Mouse (Mus musculus): ENCODE results near the gene Stab2.

The Stab2 gene

DNA sequence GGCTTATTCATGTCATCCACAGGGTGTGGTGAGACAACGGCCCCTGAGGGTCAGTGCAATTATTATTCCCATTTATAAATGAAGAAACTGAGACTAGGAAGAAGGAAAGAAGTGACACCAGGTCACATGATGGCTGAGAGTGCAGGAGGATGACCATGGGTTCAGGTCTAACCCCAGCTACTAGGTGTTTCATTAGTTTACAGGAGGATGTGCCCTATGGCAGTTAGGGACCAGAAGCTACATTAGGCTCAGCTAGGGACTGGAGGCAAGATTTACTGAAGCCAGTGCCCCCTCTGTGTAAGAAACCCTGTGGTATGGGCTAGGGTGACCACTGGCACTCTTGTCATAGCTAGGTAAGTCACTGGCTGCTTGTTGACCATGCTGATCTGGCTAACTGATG is 116.8 kb downstream of the Stab2 start:
- DNase-seq (ENCODE audit: low spot score): no peak

- peak; percentile 58 for DNase-seq (ENCODE audit: low spot score)
Measured at GRCm38 (mm10) chr10:86890166-86890930, 117.5 kb downstream of the Stab2 start.

DNA sequence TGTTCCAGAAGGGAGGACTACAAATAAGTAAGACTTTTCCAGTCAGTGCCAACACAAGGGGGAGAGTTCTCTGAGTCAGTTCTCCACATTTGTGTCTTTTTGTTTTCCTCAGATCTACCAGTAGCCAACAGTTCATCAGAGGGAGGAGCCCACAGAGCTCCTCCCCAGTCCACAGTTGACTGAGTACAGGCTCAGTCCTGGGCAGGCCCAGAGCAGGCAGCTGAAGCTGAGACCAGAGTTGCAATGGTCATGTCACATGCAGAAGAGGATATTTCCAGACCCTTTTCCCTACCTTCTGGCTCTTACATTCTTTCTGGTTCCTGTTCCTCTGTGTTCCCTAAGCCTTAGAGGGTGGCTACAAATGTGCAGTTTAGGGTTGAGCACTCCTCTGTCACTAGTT is 118.4 kb downstream of the Stab2 start:
- no peak for DNase-seq (ENCODE audit: low spot score)

- DNase-seq (ENCODE audit: low spot score): no peak
Measured at GRCm38 (mm10) chr10:86886434-86886833, 121.4 kb downstream of the Stab2 start.

GRCm38 (mm10) chr10:86881448-86881847 is 126.4 kb downstream of the Stab2 start:
- no peak for DNase-seq (ENCODE audit: low spot score)

DNA sequence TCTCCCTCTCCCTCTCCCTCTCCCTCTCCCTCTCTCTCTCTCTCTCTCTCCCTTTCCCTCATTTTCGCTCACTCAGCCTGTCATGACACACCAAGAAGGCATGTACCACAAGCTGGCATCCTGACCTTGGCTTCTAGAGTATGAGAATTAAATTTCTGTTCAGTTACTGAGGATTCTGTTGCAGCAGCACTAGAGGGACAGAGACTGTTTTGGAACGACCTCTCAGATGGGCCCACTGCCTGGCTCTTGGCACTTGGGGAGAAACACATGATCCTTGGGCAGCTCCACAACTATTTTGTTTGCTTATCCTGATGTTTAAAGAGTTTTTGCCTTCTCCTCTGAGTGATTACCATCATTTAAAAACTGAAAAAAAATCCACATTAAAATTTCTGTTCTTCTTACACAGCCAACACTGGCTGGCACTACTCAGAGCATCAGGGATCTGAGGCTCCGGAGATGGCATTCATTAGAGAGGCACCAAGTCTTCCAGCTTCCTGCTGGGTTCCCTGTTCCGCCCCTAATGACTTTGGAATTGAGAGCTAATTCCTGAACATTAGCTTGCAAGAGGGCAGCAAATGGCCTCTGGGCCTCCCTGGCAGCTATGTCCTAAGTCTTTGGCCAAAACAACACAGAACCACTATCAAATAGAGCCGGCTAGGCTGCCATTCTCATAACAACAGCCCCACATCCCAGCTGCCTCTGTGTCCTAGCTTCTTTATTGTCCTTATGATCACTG is 127.6 kb downstream of the Stab2 start:
- DNase-seq (ENCODE audit: low spot score): no peak

GRCm38 (mm10) chr10:86878721-86879120 is 129.1 kb downstream of the Stab2 start:
- DNase-seq (ENCODE audit: low spot score): no peak

- DNase-seq (ENCODE audit: low spot score): no peak
Measured at GRCm38 (mm10) chr10:86872591-86872990, 135.2 kb downstream of the Stab2 start.

- no peak for DNase-seq (ENCODE audit: low spot score)
Measured at GRCm38 (mm10) chr10:86872121-86872520, 135.7 kb downstream of the Stab2 start.

GRCm38 (mm10) chr10:86863429-86863828 is 144.4 kb downstream of the Stab2 start:
- DNase-seq (ENCODE audit: low spot score): no peak

DNA sequence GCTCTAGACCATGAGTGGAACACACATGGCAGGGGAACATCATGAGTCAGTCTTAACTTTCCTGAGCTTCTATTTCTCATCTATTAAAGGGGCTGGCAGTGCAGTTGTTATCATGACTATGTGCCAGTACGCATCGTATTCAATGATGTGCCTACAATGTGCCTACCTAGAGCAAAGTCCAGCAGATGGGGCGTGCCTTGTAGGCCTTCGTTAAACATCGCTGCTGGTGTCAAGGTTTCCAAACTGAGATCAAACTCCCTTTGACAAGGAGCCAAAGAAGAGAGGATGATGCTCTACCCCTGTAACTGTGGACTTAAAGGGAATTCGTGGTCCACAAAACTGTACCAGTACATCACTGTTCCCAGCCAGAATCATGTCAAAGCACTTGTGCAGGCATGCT is 145.3 kb downstream of the Stab2 start:
- no peak for DNase-seq (ENCODE audit: low spot score)

DNA sequence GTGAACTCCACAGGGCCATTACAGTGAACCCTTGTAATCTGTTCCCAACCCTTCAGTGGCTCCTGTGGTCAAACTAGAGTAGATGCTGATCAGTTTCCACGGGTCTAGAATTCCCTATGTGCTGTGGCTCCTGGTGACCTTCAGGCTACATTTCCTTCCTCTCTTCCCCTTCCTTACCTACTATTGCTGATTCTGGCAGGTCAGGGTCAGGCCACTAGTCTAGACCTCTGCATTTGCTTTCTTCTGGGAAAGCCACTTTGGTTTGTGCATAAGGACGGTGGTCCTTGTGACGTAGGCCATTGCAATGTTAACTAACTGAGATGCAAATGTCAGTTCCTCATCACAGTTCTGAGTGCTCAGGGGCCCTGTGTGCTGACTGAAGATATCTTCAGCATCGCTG is 147.4 kb downstream of the Stab2 start:
- DNase-seq (ENCODE audit: low spot score): no peak

GRCm38 (mm10) chr10:86853433-86853832 is 154.4 kb downstream of the Stab2 start:
- DNase-seq (ENCODE audit: low spot score): no peak

- DNase-seq (ENCODE audit: low spot score): no peak
Measured at GRCm38 (mm10) chr10:86852160-86852559, 155.7 kb downstream of the Stab2 start.

DNA sequence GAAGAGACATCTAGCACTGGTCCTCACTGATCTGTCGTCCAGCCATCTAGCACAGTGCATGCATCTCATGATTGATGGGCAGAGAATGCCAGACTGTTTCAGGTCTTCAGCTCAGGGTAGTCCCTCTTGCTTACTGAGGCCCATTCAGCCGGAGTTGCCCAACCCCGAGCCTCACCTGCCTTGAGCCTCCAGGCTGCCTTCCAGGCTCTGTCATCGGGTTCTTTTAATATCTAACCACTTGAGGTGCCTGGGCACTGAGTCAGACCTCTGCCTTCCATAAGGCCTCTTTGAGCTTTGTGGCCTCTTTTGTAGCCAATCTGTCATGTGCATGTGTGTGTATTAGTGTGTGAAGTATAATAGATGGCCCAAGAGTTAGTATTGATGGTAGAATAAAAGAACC is 158.3 kb downstream of the Stab2 start:
- no peak for DNase-seq (ENCODE audit: low spot score)

DNA sequence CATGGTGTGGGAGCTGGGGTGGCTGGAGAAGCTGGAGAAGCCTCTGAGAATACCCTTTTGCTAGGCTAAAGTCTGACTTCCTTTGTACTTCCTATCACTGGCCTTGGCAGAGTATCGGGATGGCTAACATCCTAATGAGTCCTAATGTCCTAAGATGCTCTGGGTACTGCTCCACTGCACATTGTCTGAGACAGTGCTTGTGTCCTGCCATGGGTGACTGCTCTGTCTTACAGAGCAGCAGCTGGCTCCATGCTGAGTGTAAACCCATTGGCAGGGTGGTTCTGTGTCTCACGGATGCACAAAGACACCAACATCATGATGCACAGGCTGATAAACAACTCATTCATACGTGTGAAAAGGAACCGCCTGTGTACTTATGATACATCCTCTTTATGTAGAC is 158.7 kb downstream of the Stab2 start:
- no peak for DNase-seq (ENCODE audit: low spot score)

- no peak for DNase-seq (ENCODE audit: low spot score)
Measured at GRCm38 (mm10) chr10:86846926-86847467, 160.8 kb downstream of the Stab2 start.

GRCm38 (mm10) chr10:86842659-86843058 is 165.2 kb downstream of the Stab2 start:
- DNase-seq (ENCODE audit: low spot score): no peak

GRCm38 (mm10) chr10:86838827-86839226 is 169.0 kb downstream of the Stab2 start:
- no peak for DNase-seq (ENCODE audit: low spot score)

- no peak for DNase-seq (ENCODE audit: low spot score)
Measured at GRCm38 (mm10) chr10:86836784-86837183, 171.0 kb downstream of the Stab2 start.

GRCm38 (mm10) chr10:86829515-86829914 is 178.3 kb downstream of the Stab2 start:
- no peak for DNase-seq (ENCODE audit: low spot score)

GRCm38 (mm10) chr10:86828221-86829135 is 179.3 kb downstream of the Stab2 start:
- no peak for DNase-seq (ENCODE audit: low spot score)
